Mouse (Mus musculus) heart, postnatal 25 days (tissue): ENCODE measurements around the gene 2010111I01Rik. TPM values are rescaled to one million over a fixed set of nuclear protein-coding genes. Genes with fewer than 3 reads are reported as not detected.

Source experiments
- DNase-seq: peaks from one replicate; pipeline ENCODE4 v3.0.0; 2022; ENCODE audit warnings: low spot score
- intact Hi-C: fragments of 180-260 bp; cut with DNase I; formaldehyde crosslinking; loops from one replicate; pipeline ENCODE4 v1.15.1; 2025
- total RNA-seq, 2 experiments: library from RNA; stranded (reverse); gene quantifications; 2 replicates each; pipeline ENCODE4 v1.2.3; 2021

The 2010111I01Rik gene
- total RNA-seq, 2 experiments from 2014 or later, result 109 to 112 TPM

DNA sequence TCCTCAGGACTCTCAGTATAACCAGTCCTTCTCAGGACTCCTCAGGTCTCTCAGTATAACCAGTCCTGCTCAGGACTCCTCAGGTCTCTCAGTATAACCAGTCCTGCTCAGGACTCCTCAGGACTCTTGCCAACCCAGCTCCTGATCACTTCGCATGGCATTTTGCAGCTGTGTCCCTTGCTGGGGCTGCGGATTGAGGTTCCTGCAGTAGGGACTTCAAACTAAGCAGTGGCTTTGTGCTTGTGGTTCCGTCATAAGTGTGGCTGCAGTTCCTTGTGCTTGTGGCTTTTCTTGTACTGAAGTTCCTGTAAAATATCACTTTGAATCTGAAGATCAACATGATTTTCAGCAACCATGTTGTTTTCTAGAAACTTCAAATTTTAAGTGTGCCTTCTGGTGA is 320.1 kb downstream of the 2010111I01Rik start:
- intact Hi-C loops, result no loop called here
- no peak for DNase-seq

DNA sequence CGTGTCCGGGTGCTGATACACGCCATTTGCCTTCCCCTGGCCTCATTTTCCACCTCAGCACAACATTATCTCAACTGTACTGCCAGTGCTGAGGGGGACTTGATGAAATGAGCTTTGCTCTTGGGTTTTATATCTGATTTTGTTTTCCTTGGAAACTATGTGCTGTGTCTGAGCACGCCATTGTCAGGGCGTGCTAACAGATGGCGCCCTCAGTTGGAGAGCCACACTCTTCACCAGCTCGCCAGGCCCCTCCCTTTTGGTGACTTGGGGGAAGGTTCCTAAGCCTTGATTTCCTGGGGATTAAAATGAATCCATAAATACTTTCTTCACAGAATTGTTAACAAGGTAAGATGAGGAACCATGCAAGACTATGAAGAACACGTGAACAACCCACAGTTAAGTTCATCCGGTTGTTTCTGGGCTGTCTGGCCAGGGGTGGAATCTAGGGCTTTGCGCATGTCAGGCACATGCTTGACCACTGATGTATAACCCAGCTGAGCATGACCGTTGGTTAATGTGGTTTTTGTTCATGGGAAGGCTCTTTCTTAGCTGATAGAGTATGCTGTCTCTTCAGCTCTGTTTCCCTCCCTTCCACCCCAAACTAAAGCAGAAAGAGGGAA is 321.9 kb downstream of the 2010111I01Rik start:
- intact Hi-C loops, result no loop called here
- no peak for DNase-seq

DNA sequence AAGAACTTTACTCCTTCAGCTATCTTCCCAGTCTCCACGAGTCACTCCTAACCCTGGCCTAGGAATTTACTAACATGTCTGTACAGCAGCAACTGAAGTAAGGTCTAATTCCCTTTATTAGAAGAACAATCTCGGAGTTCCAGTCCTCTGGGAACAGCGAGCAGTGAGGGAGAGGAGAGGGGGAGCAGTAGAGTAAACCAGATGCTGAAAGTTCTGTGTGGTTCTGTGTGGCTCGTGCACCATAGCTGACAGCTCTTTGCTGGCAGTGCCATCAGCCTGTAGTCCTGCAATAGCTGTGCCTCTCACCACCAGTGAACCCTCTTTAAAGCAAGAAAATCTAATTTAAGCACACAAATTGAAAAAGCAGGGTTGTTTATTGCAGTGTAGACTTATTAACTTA is 324.5 kb downstream of the 2010111I01Rik start:
- intact Hi-C loops, result no loop called here
- DNase-seq, result no peak

DNA sequence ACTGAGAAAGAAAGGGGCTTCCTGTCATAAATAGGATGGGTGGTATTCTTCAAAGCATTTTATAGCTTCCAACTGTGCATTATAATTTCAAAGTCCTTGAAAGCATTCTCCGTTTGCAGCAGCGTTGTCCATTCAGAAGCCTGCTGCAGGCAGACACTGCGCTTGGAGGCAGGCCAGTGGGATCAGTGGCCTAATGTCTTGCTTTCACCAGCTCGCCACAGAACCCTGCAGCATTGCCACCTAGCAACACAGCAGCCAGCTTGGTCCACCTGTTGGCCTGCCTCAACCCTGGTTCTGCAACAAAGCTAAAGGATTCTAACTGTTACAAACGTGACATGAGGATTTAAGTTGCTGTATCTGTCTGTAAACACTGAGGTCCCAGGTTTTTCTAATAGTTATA is 325.0 kb downstream of the 2010111I01Rik start:
- intact Hi-C loops, result loop anchor here (5.0 kb wide), 1 partner anchor 47 kb away; no protein-coding TSS in a partner anchor

DNA sequence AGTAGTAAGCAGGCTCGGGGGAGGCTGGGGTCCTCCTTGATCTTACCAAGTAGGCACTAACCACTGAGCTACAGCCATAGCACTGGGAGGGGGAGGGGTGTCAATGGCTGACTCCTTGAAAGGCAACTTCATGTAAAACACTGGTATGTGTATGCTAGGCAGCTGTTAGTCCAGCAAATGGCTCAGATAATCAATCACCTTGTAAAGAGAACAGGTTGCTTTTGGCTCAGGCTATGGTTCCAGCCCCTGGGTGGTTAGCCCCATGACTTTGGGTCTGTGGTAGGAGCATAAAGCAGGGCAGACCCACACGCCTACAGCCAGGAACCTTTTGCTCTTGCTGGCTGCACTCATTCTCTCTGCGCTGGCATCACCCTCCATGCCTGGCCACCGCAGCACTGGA is 325.4 kb downstream of the 2010111I01Rik start:
- intact Hi-C loops, result loop anchor here (5.0 kb wide), 1 partner anchor 48 kb away; no protein-coding TSS in a partner anchor
- no peak for DNase-seq

More for the DNA sequence above, 325.0 kb downstream of the 2010111I01Rik start:
- DNase-seq, result no peak

DNA sequence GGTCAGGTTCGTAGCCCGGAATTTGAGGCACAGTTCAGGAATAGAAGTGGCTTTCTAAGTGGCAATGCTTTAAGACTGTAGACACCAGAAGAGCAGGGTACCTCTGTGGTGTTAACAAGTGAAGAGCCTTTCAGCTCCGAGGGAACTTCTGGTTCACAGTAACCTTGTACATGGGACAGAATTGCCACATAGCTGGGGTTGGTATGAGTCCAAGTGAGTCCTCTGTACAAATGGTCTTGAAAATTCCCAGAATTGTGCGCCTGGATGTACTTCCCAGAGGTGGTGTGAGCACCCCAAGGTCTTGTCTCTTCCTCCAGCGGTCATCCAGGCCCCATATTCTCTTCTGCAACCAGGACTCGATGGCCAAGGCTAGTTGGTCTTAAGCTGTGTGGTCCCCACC is 326.3 kb downstream of the 2010111I01Rik start:
- DNase-seq, result no peak
- intact Hi-C loops, result loop anchor here (5.0 kb wide), 1 partner anchor 49 kb away; no protein-coding TSS in a partner anchor

DNA sequence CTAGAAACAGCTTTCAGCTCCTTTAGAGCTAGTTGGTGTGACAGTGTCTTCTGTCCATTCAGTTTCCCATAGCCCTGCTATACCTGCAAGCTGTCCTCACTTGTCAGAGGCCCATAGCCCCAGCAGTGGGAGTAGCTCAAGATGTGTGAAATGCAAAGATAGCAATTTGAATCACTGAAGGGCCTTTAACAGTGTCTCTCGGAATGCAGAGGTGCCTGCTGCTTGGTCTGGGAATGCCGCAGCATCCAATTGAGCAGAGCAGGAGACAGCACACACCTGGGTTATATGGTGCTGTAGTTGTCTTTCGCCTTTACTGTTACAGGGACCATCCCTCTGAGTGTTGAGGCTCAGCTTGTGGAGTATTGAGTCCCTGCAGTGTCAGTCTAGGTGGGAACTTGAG is 329.0 kb downstream of the 2010111I01Rik start:
- intact Hi-C loops, result loop anchor here (5.0 kb wide), 1 partner anchor 51 kb away; no protein-coding TSS in a partner anchor
- DNase-seq, result no peak

DNA sequence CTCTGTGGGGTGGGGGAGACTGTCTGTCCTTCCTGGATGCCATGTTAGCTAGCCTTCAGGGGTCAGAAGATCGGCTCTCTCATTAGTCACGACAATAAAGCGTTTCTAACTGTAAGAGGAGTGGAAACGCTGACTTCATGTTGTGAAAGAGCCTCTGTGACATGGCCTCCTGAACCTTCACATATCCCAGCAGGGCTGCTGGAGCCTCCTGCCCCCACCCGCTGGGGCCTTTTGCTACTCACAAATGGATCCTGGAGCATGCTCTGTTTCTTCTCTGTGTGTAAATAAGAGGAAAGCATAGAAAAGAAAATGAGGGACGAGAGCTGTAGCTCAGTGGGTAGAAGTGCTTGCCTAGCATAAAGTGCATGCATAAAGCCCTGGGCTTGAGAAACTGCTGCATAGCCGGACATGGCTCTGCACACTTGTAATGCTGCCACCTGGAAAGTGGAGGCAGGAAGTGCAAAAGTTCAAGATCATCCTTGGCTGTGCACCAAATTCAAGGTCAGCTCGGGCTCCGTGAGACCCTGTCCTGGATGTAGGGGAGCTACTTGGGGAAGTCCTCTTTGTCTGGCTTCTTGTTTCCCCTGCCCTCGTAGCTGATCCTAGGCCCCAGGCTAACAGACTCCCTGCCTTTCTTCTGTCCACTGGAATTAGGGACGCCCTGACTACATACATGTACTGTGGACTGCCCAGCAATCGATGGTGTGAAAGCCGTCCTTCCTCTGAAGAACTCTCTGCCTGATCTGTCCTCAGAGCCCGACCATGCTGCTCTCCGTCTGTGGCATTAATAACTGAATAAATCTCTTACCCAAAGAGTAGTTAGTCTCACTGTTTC is 329.9 kb downstream of the 2010111I01Rik start:
- DNase-seq, result no peak
- intact Hi-C loops, result loop anchor here (5.0 kb wide), 1 partner anchor 52 kb away; no protein-coding TSS in a partner anchor

DNA sequence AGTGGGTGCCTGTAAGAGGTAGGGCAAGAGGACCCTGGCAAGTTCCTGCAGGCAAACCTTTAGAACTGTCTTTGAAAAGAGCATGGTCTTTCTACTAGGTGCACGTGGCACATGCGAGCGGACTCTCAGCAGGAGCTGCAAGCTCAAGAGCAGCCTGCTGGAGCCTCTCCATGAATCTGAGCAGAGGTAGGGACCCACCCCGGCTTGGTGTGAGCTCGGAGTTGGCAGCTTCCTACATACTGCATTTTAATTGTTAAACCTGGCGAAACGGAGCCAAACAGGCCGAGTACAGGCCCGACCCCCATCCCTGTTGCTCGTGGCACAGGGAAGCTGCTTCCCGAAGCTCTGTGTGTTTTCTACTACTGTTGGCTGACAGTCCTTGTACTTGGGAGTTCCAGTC is 331.6 kb downstream of the 2010111I01Rik start:
- intact Hi-C loops, result no loop called here
- no peak for DNase-seq

DNA sequence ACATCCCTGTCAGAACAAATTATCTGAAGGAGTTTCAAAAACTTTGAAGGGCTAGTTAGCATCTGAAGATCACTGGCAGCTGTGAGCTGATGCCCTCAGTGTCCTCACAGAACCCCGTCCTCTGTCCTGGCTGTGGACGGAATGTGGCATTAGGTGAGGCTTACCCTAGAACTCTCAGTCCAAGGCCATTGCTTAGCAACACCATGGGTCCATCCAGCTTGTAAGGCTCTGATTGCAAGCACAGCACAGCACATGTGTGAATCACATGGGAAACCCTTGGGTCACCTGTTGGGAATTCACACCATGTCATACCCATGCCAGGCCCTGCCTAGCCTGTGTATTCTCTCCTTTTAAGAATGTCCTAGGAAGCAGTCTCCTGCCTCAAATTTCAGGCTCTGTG is 332.3 kb downstream of the 2010111I01Rik start:
- intact Hi-C loops, result no loop called here
- no peak for DNase-seq

DNA sequence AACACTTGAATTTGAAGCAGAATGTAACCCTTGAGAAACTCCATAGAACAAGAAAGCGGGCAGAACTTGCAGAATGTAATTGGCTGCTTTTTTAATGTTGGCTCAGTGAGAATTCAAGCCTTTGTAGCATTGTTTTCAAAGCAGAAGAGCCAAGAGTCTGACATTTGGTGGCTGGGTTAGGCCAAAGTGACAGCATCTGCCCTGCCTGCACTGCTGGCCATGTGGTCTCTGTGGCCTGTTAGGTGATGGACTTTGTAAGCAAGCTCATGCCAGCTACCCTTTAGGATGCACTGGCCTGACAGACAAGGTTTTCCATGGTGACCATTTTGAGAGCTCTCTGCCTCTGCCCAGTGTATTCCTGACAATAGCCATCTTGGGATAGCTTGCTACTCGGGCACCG is 333.2 kb downstream of the 2010111I01Rik start:
- DNase-seq, result no peak
- intact Hi-C loops, result no loop called here

DNA sequence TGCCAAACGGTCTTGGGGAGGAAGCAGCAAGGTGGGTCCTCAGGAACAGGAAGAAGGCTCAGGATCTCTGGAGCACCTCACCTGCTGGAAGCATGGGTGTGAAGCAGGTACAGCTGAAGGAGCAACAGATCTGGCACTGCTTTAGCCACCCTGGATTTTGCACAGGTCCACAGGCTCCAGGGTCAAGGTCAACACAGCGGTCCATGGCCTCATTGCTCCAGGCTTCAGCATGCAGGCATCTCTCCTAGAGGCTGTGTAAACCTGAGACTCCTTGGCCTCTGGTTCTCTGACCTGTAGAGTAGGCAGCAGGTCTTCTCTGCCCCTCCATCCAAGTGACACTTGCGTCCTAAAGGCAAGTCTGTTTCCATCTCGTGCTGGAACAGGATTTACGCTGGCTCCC is 334.2 kb downstream of the 2010111I01Rik start:
- intact Hi-C loops, result no loop called here
- no peak for DNase-seq

DNA sequence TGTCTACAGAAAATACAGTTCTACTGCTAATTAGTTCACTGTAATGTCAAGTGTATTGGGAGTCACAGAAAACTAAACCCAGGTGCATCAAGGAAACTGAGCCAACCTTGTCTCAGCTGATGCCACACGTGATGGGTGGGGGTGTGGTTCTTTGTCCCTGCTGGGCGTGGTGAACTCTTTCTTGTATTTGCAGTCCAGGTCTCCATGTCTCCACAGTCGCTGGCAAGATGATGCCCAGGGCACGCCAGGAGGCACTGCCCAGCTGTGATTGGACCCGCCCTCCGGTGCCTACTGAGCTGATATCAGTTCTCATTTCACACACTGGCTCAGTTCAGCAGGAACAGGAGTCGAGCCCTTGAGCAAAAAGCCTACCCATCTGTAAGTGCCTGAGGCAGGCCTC is 336.2 kb downstream of the 2010111I01Rik start:
- DNase-seq, result no peak
- intact Hi-C loops, result no loop called here

DNA sequence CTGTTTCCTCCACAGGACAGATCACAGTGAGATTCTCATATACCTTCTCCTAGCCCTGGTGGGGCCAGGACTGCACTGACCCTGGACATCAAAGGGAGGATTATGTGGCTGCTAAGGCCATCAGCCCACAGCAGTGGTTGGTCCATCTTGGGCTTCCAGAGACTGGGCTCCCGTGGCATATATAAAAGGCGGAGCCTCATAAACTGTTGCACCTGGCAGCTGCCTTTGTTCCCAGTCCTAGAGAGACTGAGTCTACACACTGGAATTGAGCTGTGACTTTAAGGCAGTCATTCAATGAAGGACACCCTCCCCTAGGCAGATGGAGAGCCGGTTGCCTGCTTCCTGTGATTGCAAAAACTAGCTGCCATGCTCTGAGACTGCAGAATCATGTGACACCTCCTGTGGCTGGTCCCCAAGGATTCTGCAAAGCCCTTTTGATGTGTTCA is 337.1 kb downstream of the 2010111I01Rik start:
- intact Hi-C loops, result no loop called here
- no peak for DNase-seq

DNA sequence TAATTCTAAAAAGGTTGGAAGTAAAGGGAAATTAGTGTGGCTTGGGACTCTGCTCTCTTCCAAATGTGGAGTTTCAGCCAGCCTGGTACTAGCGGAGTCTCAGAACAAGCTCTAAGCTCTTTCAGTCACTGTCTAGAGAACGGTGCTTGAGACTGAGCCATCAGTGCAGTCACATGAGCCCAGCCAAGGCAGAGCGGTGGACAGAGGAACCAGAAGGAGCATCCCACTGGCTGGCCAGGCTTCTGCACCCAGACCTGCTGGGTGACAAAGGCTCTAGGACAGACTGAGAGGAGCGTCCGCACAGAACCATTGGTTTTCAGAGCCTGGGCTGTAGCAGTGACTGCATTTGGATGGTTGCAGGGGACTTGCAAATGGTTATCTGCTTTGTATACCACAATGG is 337.7 kb downstream of the 2010111I01Rik start:
- intact Hi-C loops, result no loop called here
- no peak for DNase-seq

DNA sequence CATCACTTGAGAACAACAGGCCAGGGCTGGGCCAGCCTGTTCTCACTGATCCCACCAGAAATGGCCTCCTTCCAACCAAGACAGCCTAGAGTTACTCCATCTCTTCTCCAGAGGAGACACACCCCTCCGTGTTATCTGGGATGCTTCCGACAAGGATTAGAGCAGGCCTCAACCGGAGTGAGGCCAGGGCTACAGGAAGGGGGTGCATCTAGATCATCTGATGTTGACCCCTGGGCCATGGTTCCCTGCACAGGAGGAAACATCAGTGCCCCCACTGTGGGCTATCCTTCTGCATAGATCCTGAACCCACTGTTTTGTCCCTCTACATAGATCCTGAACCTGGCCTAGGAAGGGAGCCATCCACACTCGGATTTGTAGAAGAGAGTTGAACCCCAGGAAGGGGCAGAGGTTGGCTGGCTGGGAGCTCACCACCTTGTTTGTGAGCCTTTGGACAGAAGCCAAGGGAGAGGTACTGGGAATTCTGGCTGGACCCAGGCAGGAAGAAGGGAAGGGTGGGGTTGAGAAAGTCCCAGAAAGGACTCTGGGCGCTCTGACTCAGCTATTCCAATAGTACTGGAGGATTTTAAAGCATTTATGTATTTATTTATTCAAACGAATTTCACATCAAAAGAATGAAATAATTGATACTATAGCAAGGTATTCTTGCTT is 339.6 kb downstream of the 2010111I01Rik start:
- intact Hi-C loops, result no loop called here
- DNase-seq, result peak; percentile 36

DNA sequence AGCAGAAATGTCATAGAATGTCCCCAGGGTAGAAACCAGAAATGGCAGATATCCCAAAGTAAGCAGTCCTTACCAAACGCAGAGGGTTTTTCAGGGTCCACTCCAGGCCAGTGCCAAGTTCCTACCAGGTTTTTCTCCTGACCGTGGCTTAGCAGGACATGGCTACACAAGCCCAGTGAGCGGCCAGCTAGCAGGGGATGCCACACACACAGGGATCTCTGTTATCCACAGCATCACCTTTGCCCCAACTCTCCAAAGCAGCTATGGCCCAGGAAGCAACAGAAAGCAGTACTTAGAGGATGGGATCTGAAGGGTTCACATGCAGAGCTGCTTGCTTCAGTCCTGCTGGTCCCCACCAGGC is 340.1 kb downstream of the 2010111I01Rik start:
- intact Hi-C loops, result no loop called here
- no peak for DNase-seq

DNA sequence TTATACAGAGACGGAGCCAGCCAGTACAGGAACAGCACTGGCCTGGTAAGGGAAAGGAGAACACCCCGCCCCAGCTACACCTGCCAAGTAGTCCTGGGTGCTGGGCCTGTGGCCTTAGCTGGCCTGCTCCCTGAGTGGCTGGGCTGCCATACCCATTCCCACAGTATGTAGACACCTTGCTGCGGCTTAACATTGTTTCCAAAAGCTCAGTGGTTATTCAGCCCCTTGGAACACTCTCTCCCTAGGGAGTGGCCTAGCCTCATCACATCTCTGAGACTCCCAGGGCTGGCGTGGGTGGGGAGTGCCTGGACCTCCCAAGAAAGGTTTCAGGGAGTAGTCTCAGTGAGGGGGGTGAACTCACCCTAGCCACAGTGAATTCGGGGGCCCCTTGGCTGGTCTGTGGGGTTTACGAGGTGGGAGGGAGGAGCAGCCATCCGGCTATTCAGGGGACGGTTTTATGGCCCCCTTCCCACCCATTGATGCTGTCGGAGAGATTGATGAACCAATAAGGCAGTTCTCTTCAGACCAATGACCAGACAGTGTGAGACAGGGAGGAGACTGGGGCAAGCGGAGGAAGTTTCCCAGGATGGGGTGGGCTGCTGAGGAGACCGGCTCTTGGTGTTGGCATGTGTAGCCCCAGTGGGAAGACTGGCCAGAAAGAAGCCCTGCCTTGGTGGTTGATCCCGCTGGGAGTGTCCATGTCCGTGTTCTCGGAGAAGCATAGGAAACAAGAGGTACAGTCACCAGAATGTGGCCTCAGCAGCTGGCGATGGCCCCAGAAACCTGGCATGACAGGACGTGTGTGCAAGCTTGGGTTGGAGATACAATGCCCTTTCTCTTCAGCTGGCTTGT is 340.7 kb downstream of the 2010111I01Rik start:
- DNase-seq, result no peak
- intact Hi-C loops, result no loop called here

DNA sequence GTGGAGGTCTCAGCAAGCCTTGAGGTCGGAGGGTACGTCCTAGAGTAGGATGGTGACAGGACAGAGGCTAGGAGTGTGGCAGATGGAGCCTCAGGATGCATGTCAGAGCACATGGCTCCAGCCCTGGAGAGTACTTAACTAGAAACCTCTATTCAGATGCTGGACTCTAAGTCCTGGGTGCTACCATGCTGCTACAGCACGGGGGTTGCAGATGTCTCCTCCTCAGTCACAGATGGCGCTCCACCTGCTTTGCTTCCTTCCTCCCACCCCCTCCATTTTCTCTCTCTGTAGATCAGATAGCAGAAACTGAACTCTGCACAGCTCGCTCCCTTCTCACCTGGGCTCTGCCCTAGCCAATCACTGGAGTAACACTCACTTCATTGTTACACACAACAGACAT is 342.1 kb downstream of the 2010111I01Rik start:
- intact Hi-C loops, result no loop called here
- DNase-seq, result no peak

DNA sequence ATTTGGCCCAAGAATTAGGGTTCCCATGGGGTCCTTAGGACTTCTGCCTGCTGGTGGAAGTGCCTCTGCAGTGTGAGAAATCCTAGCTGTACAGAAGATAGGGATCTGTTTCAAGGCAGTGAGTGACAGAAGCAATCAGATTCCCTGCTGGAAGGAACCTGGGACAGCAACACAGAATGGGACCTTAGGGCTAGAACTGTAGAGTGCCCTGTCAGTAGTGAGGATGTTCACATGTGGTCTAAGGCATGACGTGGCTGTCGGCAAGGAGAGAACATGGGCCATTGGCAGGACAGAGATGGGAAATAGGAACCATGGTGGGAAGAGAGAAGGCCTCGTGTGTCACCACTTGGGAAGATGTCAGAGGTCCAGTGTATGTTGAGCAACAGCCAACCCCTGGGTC is 344.9 kb downstream of the 2010111I01Rik start:
- DNase-seq, result no peak
- intact Hi-C loops, result no loop called here
